Mouse (Mus musculus) liver, adult 2 months (tissue): Measurements from ENCODE around the gene Wwox.

Experiments
- CTCF ChIP-seq: fragments of 200-500 bp; IDR thresholded peaks from 2 replicates; pipeline ENCODE4 v1.5.1; 2011; ENCODE audit warnings: low read depth, low read length, control low read depth
- POLR2A ChIP-seq: fragments of 200-500 bp; IDR thresholded peaks from 2 replicates; pipeline ENCODE4 v1.6.1; 2011; ENCODE audit warnings: low read length, control low read depth; ENCODE audit not compliant: insufficient read depth; ENCODE audit errors: extremely low read depth

DNA sequence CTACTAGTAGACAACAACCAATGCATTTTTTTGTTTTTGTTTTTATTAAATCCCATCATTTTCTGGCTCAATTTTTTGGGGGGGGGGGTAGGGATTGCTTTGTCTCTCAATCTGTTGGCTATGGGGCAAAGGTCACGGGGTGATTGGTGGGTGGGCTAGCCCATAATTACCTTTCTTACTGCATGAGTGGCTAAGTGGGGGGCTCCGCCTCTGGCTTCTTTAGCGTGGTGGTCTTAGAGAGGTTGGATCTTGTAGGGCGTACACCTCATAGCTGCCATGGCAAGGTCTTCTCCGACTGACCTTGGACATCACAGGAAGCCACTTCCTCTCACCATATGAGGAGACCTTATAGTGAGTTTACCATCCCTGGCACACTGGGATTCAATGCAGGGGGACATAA lies 721.0 kb downstream of the Wwox start:
- TF ChIP-seq CTCF: no peak
- TF ChIP-seq POLR2A: no peak
